1 mouse cellular context compared by ENCODE assay signal in the genomic region with DNA sequence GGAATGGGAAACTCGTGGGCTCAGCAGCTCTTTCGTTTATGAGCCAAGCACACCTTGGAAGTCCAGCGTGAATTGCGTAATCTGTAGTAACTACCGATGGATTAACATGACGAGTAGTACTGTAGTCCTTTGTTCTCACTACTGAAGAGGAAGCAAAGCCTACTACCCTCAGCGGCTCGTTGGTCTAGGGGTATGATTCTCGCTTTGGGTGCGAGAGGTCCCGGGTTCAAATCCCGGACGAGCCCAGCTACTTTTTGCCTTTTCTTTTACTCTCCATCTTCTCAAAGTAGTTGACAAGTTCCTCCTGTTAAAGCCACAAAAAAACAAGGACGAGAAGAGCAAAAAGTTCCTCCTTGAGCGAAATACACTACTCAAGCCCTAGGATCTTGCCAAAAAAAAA.
TF ChIP-seq lines count a peak whose summit lies in the region.

No protein-coding gene starts in this region.

TF ChIP-seq in MEL, 35 proteins besides CTCF, POLR2A, EP300 and RAD21 (continued from another document):
- TF ChIP-seq MAX (IDR thresholded peaks at IDR 0.05; ENCODE audit: low read length) (no peak), TAL1 (IDR thresholded peaks at IDR 0.05; ENCODE audit: low read length) (0 out of 2 replicates have a peak, but pooled peaks have one; percentile 4), KAT2A (conservative IDR thresholded peaks at IDR 0.05; ENCODE audit: low read depth, low read length) (0 out of 2 replicates have a peak, but pooled peaks have one; percentile 6), MAZ (IDR thresholded peaks at IDR 0.05; ENCODE audit: low read depth, low read length) (no peak), MAFK (IDR thresholded peaks at IDR 0.05; ENCODE audit: borderline replicate concordance, low read depth, low read length) (peak; percentile 96), JUND (IDR thresholded peaks at IDR 0.05; ENCODE audit: low read depth, low read length) (no peak), ZKSCAN1 (IDR thresholded peaks at IDR 0.05; ENCODE audit: low read depth, low read length) (no peak), USF1 (IDR thresholded peaks at IDR 0.05; ENCODE audit: low read depth, low read length) (no peak), MYB (IDR thresholded peaks at IDR 0.05; ENCODE audit: low read depth, low read length) (no peak), MXI1 (IDR thresholded peaks at IDR 0.05; ENCODE audit: low read depth, low read length) (peak; percentile 45; the same call in 1 of the 2 replicates), GATA1 (IDR thresholded peaks at IDR 0.05; ENCODE audit: low read depth, low read length) (no peak), MEF2A (IDR thresholded peaks at IDR 0.05; ENCODE audit: extremely low read depth, insufficient replicate concordance, low read depth, low read length, poor library complexity, severe bottlenecking) (no peak), MYC (IDR thresholded peaks at IDR 0.05; ENCODE audit: low read depth, low read length) (no peak), NRF1 (IDR thresholded peaks at IDR 0.05; ENCODE audit: insufficient read depth, low read depth, low read length, poor library complexity, severe bottlenecking) (no peak), SMC3 (IDR thresholded peaks at IDR 0.05; ENCODE audit: low read depth, low read length) (no peak), ETS1 (IDR thresholded peaks at IDR 0.05; ENCODE audit: low read depth, low read length) (no peak), GABPA (IDR thresholded peaks at IDR 0.05; ENCODE audit: low read depth, low read length) (no peak), ELF1 (IDR thresholded peaks at IDR 0.05; ENCODE audit: low read depth, low read length) (peak; percentile 57; the same call in 1 of the 2 replicates), ZC3H11A (IDR thresholded peaks at IDR 0.05; ENCODE audit: low read depth, low read length) (no peak), ZMIZ1 (IDR thresholded peaks at IDR 0.05; ENCODE audit: low read depth, low read length) (no peak), RCOR1 (IDR thresholded peaks at IDR 0.05; ENCODE audit: low read depth, low read length) (no peak), BHLHE40 (IDR thresholded peaks at IDR 0.05; ENCODE audit: borderline replicate concordance, low read depth, low read length) (no peak), UBTF (IDR thresholded peaks at IDR 0.05; ENCODE audit: borderline replicate concordance, insufficient read depth, low read depth, low read length) (no peak), USF2 (IDR thresholded peaks at IDR 0.05; ENCODE audit: borderline replicate concordance in 1 of 2, insufficient read depth in 1 of 2, low read depth in 1 of 2, low read length in 2 of 2) (no peak), TBP (IDR thresholded peaks at IDR 0.05; ENCODE audit: low read depth, low read length) (peak; percentile 100), E2F4 (IDR thresholded peaks at IDR 0.05; ENCODE audit: borderline replicate concordance, low read depth, low read length) (no peak), SIN3A (IDR thresholded peaks at IDR 0.05; ENCODE audit: low read length) (no peak; the same call in 1 of the 2 replicates), CHD1 (IDR thresholded peaks at IDR 0.05; ENCODE audit: low read depth, low read length) (no peak), ZNF384 (IDR thresholded peaks at IDR 0.05; ENCODE audit: low read depth, low read length) (peak; percentile 84)
